Mouse (Mus musculus) heart, postnatal 36 days (tissue): ENCODE measurements around the gene 1700092M07Rik. TPM values are rescaled to one million over a fixed set of nuclear protein-coding genes. Genes with fewer than 3 reads are reported as not detected.
A peak's percentile ranks its signal among the peaks of the same experiment; 100 is the strongest.
"Not testable (repeated sequence)": the region's sequence is repeated elsewhere in the genome, so short reads cannot be mapped to it uniquely, and the experiment has no call there.

Source experiments
- DNase-seq, 2 experiments: peaks; one replicate each; pipeline ENCODE4 v3.0.0; 2021 to 2022
- intact Hi-C: fragments of 180-260 bp; cut with DNase I; formaldehyde crosslinking; loops from one replicate; pipeline ENCODE4 v1.15.1; 2025
- total RNA-seq, 2 experiments: library from RNA; stranded (reverse); gene quantifications; 2 replicates each; pipeline ENCODE4 v1.2.3; 2021

1700092M07Rik gene
- total RNA-seq, 2 experiments from 2014 or later: not detected

DNA sequence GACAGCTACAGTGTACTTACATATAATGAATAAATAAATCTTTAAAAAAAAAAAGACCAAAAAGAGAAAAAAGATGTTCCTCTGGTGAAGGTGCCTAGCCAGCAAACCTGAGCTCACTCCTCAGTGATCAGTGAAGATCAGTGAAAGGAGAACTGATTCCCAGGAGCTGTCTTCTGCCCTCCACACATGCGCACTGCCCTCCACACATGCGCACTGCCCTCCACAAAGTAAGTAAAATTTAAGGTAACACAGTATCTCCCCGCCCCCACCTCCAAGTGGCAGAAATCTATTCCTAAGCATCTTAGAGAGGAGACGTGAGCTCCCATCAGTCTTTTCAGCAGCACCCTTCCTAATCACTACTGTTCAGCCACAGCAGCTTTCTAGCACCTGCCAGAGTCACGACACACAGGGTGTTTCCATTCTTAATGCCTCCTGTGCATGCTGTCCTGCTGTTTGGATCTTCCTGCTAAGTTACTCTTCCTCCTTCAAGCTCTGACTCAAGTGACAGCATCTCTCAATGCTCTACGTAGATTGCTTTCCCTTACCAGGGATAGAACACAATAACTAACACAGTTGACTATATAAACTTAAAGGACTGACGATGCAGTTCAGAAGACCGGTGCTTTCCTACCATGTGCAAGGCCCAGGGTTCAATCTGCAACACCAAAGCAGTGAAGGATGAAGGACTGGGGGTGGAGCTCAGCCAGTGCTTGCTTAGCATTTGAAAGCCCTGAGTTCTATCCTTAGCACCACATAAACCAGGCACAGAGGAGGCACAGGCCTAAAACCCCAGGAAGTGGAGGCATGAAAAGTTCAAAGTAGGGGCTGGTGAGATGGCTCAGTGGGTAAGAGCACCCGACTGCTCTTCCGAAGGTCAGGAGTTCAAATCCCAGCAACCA, 24.4 kb upstream of the 1700092M07Rik start:
- no peak for DNase-seq
- intact Hi-C loops: loop anchor here (5.0 kb wide), 1 partner anchor 391 kb away; no protein-coding TSS in a partner anchor

DNA sequence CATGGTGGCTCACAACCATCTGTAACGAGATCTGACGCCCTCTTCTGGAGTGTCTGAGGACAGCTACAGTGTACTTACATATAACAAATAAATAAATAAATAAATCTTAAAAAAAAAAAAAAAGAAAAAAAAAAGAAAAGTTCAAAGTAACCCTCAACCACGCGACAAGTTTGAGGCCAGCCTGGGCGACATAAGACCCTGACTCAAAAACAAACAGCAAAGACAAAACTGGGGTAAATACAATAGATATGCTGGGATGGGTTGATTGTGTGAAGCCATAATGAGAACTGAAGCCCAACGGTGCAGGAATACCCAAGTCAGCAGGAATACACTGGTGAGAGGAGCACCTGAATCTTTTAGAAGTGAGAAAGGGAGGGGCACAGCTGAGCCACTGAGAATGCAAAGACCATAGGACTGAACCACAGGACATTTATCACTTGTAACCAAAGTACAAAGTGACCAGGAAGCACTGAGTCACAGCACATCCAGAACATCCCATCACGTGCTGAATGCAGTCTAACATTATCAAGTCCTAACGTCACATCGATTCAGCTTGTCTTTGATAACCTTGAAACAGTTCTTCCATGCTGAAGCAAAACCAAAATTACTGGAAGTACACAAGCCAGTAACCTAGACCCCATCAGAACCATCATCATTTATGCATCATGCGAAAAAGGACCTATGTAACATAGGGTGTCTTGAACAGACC, 23.6 kb upstream of the 1700092M07Rik start:
- DNase-seq: no peak
- intact Hi-C loops: loop anchor here (5.0 kb wide), 1 partner anchor 390 kb away; no protein-coding TSS in a partner anchor

DNA sequence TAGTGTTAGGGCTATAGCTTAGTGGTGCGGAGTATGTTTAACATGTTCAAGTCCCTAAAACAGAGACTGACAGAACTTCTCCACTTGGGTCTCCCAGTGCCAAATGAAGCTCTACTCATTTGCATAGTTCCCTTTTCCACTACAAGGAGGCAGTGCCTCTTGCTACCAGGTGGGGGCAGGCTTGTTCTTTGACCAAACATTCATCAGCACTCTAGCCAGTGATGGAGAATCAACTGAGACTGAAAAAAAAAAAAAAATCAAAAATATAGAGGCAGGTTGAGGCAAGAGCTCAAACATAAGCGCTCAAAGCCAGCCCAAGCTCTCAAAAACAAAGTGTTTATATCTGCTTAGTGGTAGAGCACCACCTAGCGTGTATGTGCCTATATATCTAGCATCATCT, 22.2 kb upstream of the 1700092M07Rik start:
- peak; percentile 63 to 66 for DNase-seq
- intact Hi-C loops: loop anchor here (5.0 kb wide), 1 partner anchor 389 kb away; no protein-coding TSS in a partner anchor

DNA sequence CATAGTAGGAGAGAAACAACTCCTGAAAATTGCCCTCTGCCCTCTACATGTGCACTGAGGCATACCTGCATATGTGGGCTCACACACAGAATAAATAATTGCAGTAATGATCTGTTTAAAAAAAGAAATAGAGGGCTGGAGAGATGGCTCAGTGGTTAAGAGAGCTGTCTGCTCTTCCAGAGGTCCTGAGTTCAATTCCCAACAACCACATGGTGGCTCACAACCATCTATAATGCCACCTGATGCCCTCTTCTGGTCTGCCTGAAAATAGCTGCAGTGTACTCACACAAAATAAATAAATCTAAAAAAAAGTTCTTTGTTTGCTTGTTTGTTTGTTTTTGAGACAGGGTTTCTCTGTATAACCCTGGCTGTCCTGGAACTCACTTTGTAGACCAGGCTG, 21.5 kb upstream of the 1700092M07Rik start:
- not testable (repeated sequence) for DNase-seq
- intact Hi-C loops: loop anchor here (5.0 kb wide), 1 partner anchor 388 kb away; no protein-coding TSS in a partner anchor

DNA sequence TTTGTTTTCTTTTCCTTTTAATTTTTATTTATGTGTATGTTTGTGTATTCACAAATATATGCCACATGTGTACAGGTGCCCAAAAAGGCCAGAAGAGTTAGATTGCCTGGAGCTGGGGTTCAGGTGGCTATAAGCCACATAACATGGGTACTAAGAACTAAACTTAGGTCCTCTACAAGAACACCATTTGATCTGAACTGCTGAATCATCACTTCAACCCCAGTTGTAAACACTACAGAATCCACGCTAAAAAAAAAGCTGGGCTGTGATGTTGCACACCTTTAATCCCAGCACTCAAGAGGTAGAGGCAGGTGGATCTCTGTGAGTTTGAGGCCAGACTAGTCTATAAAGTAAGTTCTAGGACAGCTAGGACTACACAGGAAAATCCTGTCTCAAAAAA, 19.1 kb upstream of the 1700092M07Rik start:
- no peak for DNase-seq
- intact Hi-C loops: loop anchor here (5.0 kb wide), 1 partner anchor 101 kb away; the partner anchor contains the start of gene Hnrnpul2

DNA sequence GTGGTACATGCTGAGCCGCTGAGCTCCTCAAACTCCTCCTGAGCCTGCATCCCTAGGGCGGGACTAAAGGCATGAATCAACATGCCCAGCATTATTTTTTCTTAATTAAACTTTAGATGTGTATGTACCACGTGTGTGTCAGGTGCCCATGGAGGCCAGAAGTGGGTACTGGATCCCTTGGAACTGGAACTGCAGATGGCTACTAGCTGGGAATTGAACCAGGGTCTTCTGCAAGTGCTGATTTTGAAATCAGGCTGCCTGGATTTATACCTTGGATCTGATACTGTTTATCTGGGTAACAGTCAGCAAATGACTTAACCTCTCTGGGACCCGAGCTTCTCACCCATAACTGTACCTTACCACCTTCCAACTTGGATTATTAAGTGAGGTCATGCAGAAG, 18.5 kb upstream of the 1700092M07Rik start:
- intact Hi-C loops: loop anchor here (5.0 kb wide), 1 partner anchor 100 kb away; the partner anchor contains the start of gene Hnrnpul2
- no peak for DNase-seq

DNA sequence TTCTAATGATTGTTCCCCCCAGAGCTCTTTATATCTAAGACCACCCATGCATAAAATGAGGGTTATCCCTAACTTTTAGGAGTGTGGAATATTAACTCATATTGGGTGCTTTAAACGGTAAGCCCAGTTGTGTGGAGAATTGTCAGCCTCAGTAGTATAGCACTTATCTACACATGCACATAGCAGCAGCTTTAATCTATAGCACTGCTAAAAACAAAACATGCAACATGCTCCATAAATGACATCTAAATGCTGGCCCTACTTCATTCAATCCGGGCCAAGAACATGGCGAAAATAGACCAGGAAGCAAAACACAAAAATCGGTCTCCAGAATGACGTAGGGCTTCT, 18.0 kb upstream of the 1700092M07Rik start:
- intact Hi-C loops: loop anchor here (5.0 kb wide), 1 partner anchor 100 kb away; the partner anchor contains the start of gene Hnrnpul2
- DNase-seq: no peak

DNA sequence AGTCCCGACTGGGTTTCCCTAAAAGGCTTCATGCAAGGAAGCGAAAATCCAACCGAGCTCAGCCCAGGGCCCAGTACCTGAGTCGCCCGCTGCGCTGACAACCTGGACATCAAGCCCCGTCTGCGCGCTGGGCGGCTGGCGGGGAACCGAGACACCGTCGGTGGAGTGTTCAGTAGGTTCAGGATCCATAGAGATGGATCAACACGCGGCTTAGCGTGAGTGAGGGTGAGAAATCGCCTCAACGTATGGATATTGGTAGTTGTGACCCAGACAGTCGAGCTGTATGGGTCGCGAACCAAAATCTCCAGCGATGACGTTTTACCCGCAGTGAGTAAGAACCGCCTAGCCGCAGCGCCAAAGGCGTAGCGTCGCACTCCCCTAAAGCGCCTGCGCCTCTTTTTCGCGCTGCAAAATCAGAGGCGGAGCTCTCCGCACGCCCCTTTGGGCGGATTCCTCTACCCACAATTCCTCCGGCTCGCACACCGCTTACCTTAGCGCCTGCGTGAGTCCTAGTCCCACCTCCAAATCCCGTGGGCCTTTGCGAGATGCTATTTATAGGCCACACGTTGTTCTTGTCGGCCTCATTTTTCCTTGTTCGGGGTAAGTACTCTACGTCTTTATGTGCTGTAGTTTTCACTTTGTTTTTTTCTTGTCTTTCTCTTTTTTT, 17.5 kb upstream of the 1700092M07Rik start, which contains the start of gene Slc3a2:
Slc3a2 (minus strand) TSS at position 463 of the 667 bp plus-strand sequence.
- intact Hi-C loops: loop anchor here (5.0 kb wide), 1 partner anchor 99 kb away; the partner anchor contains the start of gene Hnrnpul2

DNA sequence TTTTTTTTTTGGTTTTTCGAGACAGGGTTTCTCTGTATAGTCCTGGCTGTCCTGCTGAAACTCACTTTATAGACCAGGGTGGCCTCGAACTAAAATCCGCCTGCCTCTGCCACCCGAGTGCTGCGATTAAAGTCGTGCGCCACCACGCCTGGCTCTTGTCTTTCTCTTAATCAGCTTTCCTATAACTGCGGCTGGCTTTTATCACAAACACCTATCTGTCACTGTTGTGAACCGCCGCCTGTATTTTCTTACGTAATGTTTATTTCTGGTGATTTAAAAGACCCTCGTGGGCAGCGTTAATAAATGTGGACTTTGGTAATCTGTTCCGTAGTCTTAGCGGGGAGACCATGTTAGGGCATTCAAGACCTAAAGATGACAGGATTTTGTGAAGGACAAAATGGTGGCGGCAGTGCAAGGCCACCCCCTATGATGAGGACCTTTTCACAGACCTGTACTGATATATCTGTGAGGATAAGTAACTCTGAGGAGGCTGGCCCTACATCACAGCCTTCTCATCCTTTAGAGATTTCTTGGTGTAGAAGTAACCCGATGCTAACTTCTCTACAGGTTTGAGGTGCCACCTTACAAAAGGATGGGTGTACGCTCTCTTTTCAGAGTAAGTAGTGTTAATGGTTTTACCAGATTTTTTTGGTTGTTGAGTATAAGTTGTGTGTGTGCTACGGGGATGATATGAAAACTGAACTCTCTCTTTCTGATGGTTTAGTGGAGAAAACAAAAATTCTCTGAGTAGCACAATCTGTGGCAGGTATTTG, 16.8 kb upstream of the 1700092M07Rik start:
- DNase-seq: no peak
- intact Hi-C loops: loop anchor here (5.0 kb wide), 1 partner anchor 99 kb away; the partner anchor contains the start of gene Hnrnpul2

More for the DNA sequence above, 17.5 kb upstream of the 1700092M07Rik start, which contains the start of gene Slc3a2:
- peak; percentile 94 to 95 for DNase-seq

DNA sequence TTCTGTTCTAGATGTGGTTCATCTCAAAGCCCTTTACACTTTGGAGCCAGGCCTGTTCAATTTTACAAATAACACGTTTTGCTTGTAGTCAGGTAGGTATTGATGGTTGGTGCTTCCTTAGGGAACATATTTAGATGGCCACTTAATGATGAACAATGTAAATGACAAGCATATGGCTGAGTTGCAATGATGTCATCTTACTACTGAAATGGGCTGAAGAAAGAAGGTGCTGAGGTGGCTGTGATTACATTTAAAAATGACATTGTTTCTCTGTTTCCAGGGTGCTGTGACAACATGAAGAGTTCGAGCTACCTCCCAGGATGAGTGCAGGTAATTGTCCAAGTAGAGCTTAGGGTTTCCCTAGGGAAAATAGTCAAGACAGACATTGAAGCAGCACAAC, 16.1 kb upstream of the 1700092M07Rik start:
- DNase-seq: no peak
- intact Hi-C loops: loop anchor here (5.0 kb wide), 1 partner anchor 98 kb away; the partner anchor contains the start of gene Hnrnpul2

DNA sequence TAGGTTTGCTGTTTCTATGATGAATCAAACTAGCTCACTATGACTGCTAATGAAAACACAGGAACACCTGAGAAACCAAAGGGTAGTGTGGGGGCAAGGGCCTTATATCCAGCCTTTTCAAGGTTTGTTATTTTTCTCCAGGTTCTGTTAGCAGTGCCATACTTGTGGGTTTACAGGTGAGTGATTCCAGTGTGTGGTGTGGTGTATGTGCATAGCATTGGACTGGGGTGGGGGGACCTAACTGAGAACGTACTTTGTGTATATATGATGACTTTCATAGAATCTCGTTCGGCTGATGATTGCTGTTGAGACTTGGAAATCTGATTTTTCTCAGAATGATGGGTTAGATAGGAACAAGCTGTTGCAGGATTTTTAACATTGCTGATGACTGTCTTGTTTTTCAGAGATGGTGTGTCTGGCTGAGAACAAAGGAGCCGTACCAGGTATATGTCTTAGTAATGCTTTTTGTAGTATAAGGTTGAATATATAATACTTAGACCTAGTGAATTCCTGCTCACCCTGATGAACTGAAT, 15.4 kb upstream of the 1700092M07Rik start:
- DNase-seq: no peak
- intact Hi-C loops: no loop called here

DNA sequence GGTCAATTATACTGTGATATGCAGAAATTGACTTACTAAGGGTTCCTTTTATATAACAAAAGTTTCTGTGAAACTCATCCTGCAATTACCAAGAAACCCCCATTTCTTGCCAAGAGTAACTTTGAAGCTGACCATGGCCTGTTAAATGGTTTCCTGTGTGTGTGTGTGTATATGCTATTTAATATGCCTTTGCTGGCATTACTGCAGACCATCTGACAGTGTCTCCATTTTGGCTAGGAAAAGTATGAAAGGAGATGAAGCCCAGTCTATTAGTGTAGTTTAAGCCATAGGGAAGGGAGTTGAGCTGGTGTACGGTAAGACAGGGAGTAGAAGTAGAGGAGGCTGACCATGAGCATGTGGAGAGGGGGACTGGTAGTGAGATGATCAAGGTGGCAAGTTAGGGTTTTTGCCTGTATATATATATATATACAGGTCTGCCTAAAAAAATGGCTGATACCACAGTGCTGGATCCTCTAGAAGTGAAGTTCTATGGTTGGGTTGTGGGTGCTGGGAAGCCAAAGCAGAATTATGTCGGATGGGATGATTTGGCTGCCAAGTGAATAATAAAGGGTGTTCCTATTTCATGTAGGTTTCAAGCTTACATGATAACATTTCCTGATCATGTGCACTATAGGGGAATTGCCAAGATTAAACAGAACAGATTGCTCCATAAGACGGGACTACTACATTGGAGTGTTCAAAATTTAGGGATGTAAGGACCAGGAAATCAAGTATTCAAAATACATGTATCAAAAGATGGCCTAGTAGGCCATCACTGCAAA, 13.7 kb upstream of the 1700092M07Rik start:
- DNase-seq: no peak
- intact Hi-C loops: no loop called here

DNA sequence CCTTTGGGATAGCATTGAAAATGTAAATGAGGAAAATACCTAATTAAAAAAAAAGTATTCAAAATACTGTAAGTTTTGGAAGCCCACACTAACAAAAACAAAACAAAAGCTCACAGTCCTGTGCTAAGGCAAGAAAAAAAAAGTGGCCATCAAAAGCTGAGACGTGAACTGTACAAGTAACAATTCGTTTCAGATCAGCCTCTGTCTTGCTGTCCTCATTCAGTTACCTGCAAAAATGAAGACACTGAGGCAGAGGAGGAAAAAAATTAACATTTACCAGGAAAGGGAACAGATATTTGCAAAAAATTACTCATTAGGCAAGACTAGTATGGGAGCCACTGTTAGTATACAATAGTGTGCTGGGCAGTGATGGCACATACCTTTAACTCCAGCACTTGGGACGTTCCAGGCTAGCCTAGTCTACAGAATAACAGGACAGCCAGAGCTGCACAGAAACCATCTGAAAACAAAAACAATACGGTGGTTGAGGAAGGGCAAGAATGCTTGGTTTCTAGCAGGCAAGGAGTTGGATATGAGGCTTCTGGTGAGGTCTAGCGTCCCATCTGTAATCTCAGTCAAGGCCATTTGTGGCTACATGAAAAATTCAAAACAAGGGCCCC, 12.9 kb upstream of the 1700092M07Rik start:
- intact Hi-C loops: no loop called here
- no peak for DNase-seq

DNA sequence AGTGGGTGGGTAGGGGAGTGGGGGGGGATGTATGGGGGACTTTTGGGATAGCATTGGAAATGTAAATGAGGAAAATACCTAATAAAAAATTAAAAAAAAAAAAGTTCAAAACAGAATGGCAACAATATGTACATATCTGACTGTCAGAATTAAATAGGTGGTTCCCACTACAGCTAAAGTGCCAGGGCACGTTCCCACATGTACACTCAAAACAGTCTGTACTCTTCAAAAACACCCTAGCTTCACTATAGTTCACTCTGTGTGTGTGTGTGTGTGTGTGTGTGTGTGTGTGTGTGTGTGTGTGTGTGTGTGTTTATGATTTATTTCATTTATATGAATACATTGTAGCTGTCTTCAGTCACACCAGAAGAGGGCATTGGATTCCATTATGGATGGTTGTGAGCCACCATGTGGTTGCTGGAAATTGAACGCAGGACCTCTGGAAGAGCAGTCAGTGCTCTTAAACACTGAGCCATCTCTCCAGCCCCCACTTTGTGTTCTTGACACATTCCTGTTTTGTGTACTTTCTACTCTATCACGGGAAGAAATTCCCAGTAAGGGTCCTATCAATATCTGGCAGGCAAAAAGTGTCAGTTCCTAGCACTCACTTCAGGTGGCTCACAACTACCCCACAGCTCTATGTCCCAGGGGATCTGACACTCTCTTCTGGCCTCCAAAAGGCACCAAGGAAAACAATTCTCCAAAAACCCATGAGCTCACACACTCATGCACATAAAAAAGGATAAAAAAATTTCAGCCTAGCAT, 12.0 kb upstream of the 1700092M07Rik start:
- DNase-seq, intact Hi-C loops: not testable (repeated sequence)

DNA sequence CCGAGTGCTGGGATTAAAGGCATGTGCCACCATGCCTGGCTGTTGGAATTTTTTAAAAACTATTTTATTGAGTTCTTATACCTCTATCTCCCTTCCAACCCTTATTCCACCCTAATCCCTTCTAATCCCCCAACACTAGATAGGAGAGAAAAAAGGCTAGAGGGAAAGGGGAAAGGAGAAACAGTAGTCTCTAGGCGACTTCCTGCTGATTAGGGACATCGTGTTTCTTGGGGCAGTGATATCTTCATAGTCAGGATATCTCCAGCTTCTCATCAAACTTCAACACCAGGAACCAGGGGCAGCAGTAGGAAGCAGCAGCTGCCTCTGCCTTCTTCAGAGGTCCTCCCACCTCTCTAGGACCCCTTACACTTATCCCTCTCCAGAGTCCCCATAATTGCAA, 6.2 kb upstream of the 1700092M07Rik start:
- intact Hi-C loops: no loop called here

DNA sequence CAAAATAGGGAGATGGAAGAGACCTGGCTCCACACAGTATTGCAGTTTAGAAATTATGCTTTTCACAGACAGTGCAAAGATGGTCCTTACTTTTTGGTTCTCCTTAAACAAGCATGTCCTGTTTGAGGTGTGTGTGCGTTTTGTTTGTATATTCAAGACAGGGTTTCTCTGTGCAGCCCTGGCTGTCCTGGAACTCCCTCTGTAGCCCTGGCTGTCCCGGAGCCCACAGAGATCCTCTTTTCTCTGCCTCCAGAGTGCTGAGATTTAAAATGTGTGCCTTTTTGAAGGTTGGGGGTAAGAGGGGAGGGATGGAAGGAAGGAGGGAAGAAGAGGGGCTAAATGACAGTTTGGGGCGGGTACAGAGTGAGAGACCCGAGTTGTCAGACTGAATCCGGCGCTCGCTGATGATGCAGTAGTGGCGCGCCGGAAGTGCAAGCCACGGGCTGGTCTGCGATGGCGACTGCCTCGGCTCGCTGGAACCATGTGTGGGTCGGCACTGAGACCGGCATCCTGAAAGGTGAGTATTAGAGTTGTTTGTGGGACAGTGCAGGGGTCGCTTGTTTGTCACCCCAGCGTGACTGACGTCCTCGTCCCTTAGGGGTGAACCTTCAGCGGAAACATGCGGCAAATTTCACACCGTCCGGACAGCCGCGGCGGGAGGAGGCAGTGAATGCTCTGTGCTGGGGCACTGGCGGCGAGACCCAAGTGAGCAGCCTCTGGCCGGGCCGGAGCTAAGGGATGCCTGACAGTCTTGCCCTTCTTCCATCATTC, 4.9 kb upstream of the 1700092M07Rik start, which contains the start of gene Wdr74:
Wdr74 (plus strand) TSS at position 439 of the 771 bp plus-strand sequence.
- intact Hi-C loops: no loop called here
- peak; percentile 92 to 95 for DNase-seq

More for the DNA sequence above, 6.2 kb upstream of the 1700092M07Rik start:
- no peak for DNase-seq

DNA sequence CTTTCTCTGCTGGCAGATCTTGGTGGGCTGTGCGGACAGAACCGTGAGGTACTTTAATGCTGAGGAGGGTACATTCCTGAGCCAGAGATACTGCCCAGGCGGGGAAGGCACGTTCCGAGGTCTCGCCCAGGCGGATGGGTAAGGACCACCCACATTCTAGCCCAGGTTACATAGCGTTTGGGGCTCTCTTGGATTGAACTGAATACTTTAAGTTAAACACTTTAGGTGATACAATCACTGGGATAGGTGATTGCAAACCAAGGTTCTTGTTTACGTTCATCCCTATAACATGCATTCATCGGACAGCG, 4.4 kb upstream of the 1700092M07Rik start:
- intact Hi-C loops: no loop called here
- DNase-seq: no peak
